ENCODE assay signal across 17 mouse cellular contexts in genomic region chr4:152069245-152069644, GRCm38 (mm10). TPM values are rescaled to one million over a fixed set of nuclear protein-coding genes. Genes with fewer than 3 reads are reported as not detected.
"Had no signal": no experiment of that assay in that cellular context is flagged by ENCODE, and none has a peak within 500 bp of the region (broad histone marks: within the 10 kb centered on the region; RNA-seq: fewer than 3 reads in every experiment).

No protein-coding gene starts in this region.

- H3K4me3 ChIP-seq: neural tube, embryonic 13.5 days; neural tube, embryonic 15.5 days; stomach, embryonic 15.5 days had no signal

- H3K9ac ChIP-seq: neural tube, embryonic 13.5 days; neural tube, embryonic 15.5 days; stomach, embryonic 15.5 days had no signal

- DNase-seq: retina, postnatal 1 day; right cerebral cortex, adult 18-20 months; right cerebral cortex, postnatal 14 days; right cerebral cortex, postnatal 25 days; right cerebral cortex, postnatal 4 days; spleen, adult 18-20 months; thymus, adult 18-20 months; thymus, adult 2 months; thymus, postnatal 14 days; thymus, postnatal 25 days; thymus, postnatal 36 days; thymus, postnatal 4 days had no signal

- H3K27me3 ChIP-seq: neural tube, embryonic 13.5 days; neural tube, embryonic 15.5 days; stomach, embryonic 15.5 days had no signal

- H3K9me3 ChIP-seq: neural tube, embryonic 13.5 days; neural tube, embryonic 15.5 days; stomach, embryonic 15.5 days had no signal

- H3K36me3 ChIP-seq: neural tube, embryonic 13.5 days; neural tube, embryonic 15.5 days; stomach, embryonic 15.5 days had no signal

- H3K4me2 ChIP-seq: neural tube, embryonic 13.5 days; neural tube, embryonic 15.5 days; stomach, embryonic 15.5 days had no signal

- H3K27ac ChIP-seq: neural tube, embryonic 13.5 days; neural tube, embryonic 15.5 days; stomach, embryonic 15.5 days; stomach, postnatal 0 days had no signal

RNA-seq across cellular contexts. Expression of gene Tas1r1, which starts 30.9 kb away (rescaled TPM):
- polyA plus RNA-seq: small intestine, adult 2 months had no signal
